Mouse (Mus musculus) gastrocnemius, postnatal 4 days (tissue): Measurements from ENCODE around the gene Ddx51. TPM values are rescaled to one million over a fixed set of nuclear protein-coding genes. Genes with fewer than 3 reads are reported as not detected.

Source experiments
- DNase-seq, 2 experiments: peaks; one replicate each; pipeline ENCODE4 v3.0.0; 2021 to 2022; ENCODE audit warnings: low spot score in 2 of 2, mixed read lengths in 2 of 2
- microRNA-seq: library from miRNA; unstranded; fragments of <30 nt; microRNA quantifications from one replicate; pipeline ENCODE4 v1.2.0, GENCODE M21; 2021
- total RNA-seq, 2 experiments: library from RNA; stranded (reverse); gene quantifications; 2 replicates each; pipeline ENCODE4 v1.2.3; 2021

Gene Ddx51
- total RNA-seq, 2 experiments from 2014 or later: 10.9 to 15.6 TPM

DNA sequence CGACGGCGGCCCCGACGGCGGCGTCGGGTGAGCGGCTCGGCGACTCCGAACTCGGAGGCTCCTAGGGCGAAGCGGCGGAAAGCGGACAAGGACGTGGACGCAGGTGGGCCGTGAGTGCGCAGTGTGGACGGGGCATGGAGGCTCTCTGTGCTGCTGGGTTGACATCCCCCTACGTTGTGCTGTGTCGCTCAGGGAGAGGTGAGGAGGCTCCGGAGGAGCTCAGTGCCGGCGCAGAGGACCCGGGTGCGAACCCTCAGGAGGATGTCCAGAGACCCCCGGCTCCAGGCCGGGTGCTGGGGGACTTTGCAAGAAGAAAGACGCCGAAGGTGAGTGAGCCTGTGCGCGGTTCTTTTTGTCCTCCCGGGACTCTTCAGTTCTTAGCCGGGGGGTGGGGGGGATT, 435 bp downstream of the Ddx51 start:
- no peak for DNase-seq

DNA sequence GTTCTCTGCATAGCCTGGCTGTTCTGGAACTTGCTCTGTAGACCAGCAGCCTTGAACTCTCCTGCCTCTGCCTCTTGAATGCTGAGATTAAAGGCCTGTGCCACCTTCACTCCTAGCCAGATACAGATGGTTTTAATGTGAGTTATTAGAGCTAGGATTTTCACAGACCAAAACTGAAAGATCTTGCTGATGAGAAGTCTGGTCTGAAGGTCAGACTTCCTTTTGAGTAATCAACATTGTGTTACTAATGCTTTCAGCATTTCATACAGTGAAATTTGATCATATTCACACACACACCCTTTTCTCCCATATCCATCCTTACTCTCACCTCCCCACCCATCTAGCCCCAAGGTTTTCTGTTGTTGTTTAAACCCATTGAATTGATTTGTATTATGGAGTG, 6.4 kb downstream of the Ddx51 start:
- DNase-seq: no peak

DNA sequence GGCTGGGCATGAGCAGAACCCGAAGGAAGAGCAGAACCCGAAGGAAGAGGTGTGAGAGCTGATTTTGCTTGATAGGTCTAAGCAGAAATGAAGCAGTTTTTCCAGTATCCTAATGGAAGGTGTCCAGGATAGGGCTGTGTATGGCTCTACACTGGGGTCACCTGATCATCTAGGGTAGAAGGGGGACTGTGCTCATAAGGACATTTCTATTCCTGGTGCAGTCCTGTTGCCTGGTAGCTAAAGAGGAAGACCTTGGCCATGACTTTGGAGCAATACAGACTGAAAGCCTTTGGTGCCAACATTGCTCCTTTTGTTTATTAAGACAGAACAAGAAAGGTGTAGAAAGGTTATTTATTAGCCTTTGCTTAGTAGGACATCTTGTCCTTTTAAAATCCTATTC, 10.8 kb downstream of the Ddx51 start:
- no peak for DNase-seq

DNA sequence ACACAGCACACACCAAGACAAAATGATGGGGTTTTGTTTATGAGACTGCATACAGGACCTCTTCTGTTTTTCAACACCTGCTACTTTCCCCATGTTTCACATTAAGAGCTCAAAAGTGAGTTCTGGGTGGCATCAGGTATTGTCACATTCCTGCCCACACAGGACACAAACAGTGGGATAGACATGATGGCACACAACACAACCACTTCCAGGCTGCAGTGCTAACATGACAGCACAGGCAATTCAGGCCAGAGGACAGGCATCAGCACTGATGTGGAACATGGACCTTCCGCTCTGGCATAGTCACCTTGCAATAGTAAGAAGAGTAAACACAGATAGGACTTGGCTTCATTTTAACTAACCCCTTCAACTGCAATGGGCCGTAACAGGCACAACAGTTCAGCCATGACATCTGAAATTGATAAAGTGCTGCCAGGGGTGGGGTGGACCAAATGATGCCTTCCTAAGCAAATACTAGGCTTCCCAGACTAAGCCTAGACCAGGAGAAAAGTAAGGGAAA, 11.6 kb downstream of the Ddx51 start:
- no peak for DNase-seq

DNA sequence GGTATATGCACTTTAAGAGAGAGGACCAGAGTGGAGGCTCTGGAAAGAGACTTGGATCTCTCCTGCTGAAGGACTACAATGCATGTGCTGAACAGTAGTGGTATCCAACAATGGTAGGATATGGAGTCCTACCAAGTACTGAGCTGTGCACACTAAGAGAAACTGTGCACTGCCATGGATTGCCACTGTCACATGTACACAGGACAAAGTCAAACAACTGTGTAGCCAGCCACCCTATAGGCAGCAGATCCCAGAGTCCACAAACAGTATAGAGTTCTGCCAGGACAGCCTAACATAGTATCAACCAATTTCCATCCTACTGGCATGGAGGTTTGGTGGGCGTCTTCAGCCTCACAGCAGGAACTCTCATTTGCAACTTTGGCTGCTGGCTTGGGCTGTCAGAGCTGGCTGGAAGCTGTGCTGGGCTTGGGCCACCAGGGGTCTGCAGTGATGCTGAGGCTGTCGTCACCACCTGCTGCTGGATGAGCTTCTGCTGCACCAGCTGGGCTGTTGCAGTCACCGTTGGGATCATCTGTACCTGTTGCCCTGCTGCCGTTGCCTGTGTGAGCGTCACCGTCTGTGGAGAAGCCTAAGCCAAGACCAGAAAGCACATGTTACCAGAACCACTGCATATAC, 12.4 kb downstream of the Ddx51 start:
- DNase-seq: no peak

DNA sequence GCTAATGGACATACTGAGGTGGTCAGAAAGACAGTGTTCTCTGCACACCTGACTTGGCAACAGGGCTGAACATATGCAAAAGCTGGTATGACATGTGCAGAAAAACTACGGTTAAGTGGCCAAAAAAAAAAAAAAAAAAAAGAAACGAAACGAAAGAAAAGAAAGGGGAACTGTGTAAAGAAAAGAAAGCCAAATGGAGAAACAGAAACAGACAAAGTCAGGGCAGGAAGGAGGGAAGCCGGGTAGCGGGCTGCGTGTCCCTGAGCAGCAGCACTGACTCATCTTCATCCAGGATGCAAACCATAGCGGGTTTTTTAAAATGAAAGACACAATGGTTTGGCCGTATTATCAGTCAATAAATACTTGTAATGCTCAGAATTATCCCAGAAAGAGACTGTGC, 28.8 kb downstream of the Ddx51 start:
- DNase-seq: no peak

DNA sequence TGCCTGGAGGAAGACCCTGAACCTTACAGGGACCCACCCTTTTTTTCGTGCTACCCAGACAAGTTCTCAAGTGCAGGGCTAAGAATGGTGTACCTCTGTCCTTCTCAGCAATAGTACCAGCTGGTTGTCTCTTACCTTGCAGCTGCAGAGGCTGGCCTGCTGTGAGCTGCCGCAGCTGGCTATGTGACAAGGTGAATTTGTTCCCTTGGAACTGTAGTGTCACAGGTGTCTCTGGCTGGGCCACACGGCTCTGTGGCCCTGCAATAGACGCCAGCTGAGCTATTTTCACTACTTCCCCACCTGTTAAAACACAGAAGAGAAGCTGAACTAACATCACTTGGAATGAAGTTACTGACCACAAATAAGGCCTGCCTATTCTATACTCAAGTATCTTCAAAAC, 45.4 kb downstream of the Ddx51 start:
- no peak for DNase-seq

DNA sequence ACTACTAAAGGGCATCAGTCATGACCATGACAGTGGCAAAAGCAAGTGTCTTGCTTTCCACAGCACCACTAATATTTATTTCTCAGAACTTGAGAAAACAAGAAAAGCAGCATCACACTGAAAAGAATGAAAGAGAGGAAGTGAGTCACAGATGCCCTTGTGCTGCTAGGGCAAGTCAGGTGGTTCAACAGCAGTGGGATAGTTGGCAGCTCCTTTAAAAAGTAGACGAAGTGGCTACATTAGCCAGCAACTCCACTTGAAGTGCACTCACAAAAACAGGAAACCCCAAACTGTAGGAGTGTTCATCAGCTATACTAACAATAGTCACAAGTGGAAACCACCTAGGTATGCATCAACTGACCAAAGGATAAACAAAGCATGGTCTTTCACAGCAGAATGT, 50.8 kb downstream of the Ddx51 start:
- no peak for DNase-seq

DNA sequence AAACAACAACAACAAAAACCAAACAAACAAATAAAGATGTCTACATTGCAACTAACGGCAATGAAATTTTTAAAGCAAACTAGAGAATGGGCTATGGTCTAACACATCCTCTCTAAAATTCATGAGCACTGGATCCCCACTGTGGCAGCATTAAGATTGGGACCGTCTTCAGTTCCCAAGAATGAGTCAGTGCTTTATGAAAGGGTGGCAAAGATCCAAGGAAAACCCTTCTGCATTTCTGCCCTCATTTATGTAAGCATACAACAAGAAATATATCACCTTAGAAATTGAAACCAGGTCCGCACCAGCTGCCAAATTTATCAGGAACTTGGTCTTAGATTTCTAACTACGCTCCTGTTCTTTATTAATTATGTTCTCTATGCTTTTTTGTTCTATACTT, 56.0 kb downstream of the Ddx51 start:
- no peak for DNase-seq

Small RNA genes lying within 50 kb of the gene (microRNA-seq; reads per million reads assigned to microRNA genes)
- 1.5 reads per million for gene Mir7026

Other genes with a start within 250 kb of the Ddx51 start
- 10 to 100 TPM; 42.7 to 45.7 TPM for gene Fbrsl1, start 204.9 kb upstream of the Ddx51 start, total RNA-seq
- gene Galnt9, start 109.1 kb upstream of the Ddx51 start, total RNA-seq: under 1 TPM; 0.10 to 0.13 TPM
- gene Noc4l, start within 50 bp of the Ddx51 start, total RNA-seq: 10 to 100 TPM; 16.5 to 18.9 TPM
- gene Ep400, start 117.3 kb downstream of the Ddx51 start, total RNA-seq: 10 to 100 TPM; 68.4 to 78.0 TPM
- 10 to 100 TPM; 17.1 to 19.4 TPM for gene Pus1, start 127.2 kb downstream of the Ddx51 start, total RNA-seq
- gene Ulk1, start 156.6 kb downstream of the Ddx51 start, total RNA-seq: 10 to 100 TPM; 34.5 to 34.7 TPM
- gene Hscb, start 186.3 kb downstream of the Ddx51 start, total RNA-seq: 10 to 100 TPM; 13.0 to 14.1 TPM
- gene Chek2, start 186.5 kb downstream of the Ddx51 start, total RNA-seq: 1 to 10 TPM; 4.8 to 5.8 TPM
- 10 to 100 TPM; 27.1 to 33.1 TPM for gene Ttc28, start 226.4 kb downstream of the Ddx51 start, total RNA-seq